Mouse (Mus musculus) macrophage (primary cell): ENCODE results near the gene Gcgr. TPM values are rescaled to one million over a fixed set of nuclear protein-coding genes. Genes with fewer than 3 reads are reported as not detected.

Source experiments
- polyA plus RNA-seq: library from polyadenylated mRNA; stranded (reverse); fragments of 250-400 nt; gene quantifications from 3 replicates; pipeline ENCODE4 v1.2.4, GENCODE M21; 2018; ENCODE audit warnings: inconsistent platforms

Gene Gcgr
- polyA plus RNA-seq, 1 experiment from 2014 or later, result 0.09 TPM

Other genes with a start within 250 kb of the Gcgr start
- 1,569 to 2,966 TPM (median 1,773 TPM) in 3 replicates for gene Actg1, start 182.2 kb upstream of the Gcgr start, polyA plus RNA-seq
- gene Fscn2, start 169.2 kb upstream of the Gcgr start, polyA plus RNA-seq, result not detected in 3 replicates
- 3.8 to 8.1 TPM (median 6.3 TPM) in 3 replicates for gene Faap100, start 151.9 kb upstream of the Gcgr start, polyA plus RNA-seq
- gene Nploc4, start 93.0 kb upstream of the Gcgr start, polyA plus RNA-seq, result 38.6 to 47.8 TPM (median 45.8 TPM) in 3 replicates
- gene Tspan10, start 88.1 kb upstream of the Gcgr start, polyA plus RNA-seq, result 0.54 to 2.3 TPM (median 1.5 TPM) in 3 replicates
- 0.32 TPM in 1 of 3 replicates, not detected in the others for gene Pde6g, start 77.2 kb upstream of the Gcgr start, polyA plus RNA-seq
- 2.6 to 10.4 TPM (median 6.3 TPM) in 3 replicates for gene Oxld1, start 72.6 kb upstream of the Gcgr start, polyA plus RNA-seq
- 11.7 to 12.7 TPM (median 11.8 TPM) in 3 replicates for gene Ccdc137, start 72.6 kb upstream of the Gcgr start, polyA plus RNA-seq
- 11.8 to 16.5 TPM (median 14.2 TPM) in 3 replicates for gene Arl16, start 63.1 kb upstream of the Gcgr start, polyA plus RNA-seq
- 28.2 to 81.1 TPM (median 37.6 TPM) in 3 replicates for gene Mrpl12, start 46.1 kb upstream of the Gcgr start, polyA plus RNA-seq
- gene Slc25a10, start 38.9 kb upstream of the Gcgr start, polyA plus RNA-seq, result 29.6 to 61.7 TPM (median 44.6 TPM) in 3 replicates
- gene Mcrip1, start 19.0 kb downstream of the Gcgr start, polyA plus RNA-seq, result 36.9 to 60.9 TPM (median 57.7 TPM) in 3 replicates
- gene Ppp1r27, start 20.4 kb downstream of the Gcgr start, polyA plus RNA-seq, result not detected in 3 replicates
- gene P4hb, start 42.6 kb downstream of the Gcgr start, polyA plus RNA-seq, result 294 to 442 TPM (median 388 TPM) in 3 replicates
- 662 to 966 TPM (median 875 TPM) in 3 replicates for gene Arhgdia, start 50.9 kb downstream of the Gcgr start, polyA plus RNA-seq
- gene Alyref, start 67.7 kb downstream of the Gcgr start, polyA plus RNA-seq, result 34.3 to 88.6 TPM (median 41.5 TPM) in 3 replicates
- 40.4 to 78.6 TPM (median 76.2 TPM) in 3 replicates for gene Anapc11, start 67.7 kb downstream of the Gcgr start, polyA plus RNA-seq
- gene Npb, start 77.8 kb downstream of the Gcgr start, polyA plus RNA-seq, result not detected in 3 replicates
- 23.8 to 69.4 TPM (median 36.2 TPM) in 3 replicates for gene Pcyt2, start 87.2 kb downstream of the Gcgr start, polyA plus RNA-seq
- gene Sirt7, start 94.5 kb downstream of the Gcgr start, polyA plus RNA-seq, result 37.3 to 77.5 TPM (median 50.4 TPM) in 3 replicates
- gene Mafg, start 102.9 kb downstream of the Gcgr start, polyA plus RNA-seq, result 18.1 to 68.2 TPM (median 39.6 TPM) in 3 replicates
- gene Pycr1, start 113.1 kb downstream of the Gcgr start, polyA plus RNA-seq, result not detected in 3 replicates
- gene Myadml2, start 117.5 kb downstream of the Gcgr start, polyA plus RNA-seq, result not detected in 3 replicates
- gene Notum, start 130.5 kb downstream of the Gcgr start, polyA plus RNA-seq, result not detected in 3 replicates
- 21.6 to 38.8 TPM (median 34.8 TPM) in 3 replicates for gene Aspscr1, start 142.3 kb downstream of the Gcgr start, polyA plus RNA-seq
- 70.5 to 93.2 TPM (median 84.4 TPM) in 3 replicates for gene Cenpx, start 183.0 kb downstream of the Gcgr start, polyA plus RNA-seq
- gene Lrrc45, start 183.2 kb downstream of the Gcgr start, polyA plus RNA-seq, result 8.8 to 16.3 TPM (median 8.9 TPM) in 3 replicates
- gene Rac3, start 190.8 kb downstream of the Gcgr start, polyA plus RNA-seq, result 5.4 to 14.4 TPM (median 7.5 TPM) in 3 replicates
- gene Dcxr, start 196.6 kb downstream of the Gcgr start, polyA plus RNA-seq, result 50.0 to 96.7 TPM (median 78.2 TPM) in 3 replicates
- 26.0 to 63.7 TPM (median 28.8 TPM) in 3 replicates for gene Cbr2, start 201.4 kb downstream of the Gcgr start, polyA plus RNA-seq
- gene Hmga1b, start 232.1 kb downstream of the Gcgr start, polyA plus RNA-seq, result 3.8 to 12.6 TPM (median 5.1 TPM) in 3 replicates